Mouse (Mus musculus) myocyte (in vitro differentiated cells): ENCODE measurements at regions not wholly inside any gene's neighbourhood (a gene's known extent, or its start where the extent isn't known, plus 50 kb on each side); places are given as distances from the start of the nearest gene placed in this dataset.

Experiments
- H3K27me3 ChIP-seq: one replicate; pipeline ENCODE4 v1.6.1; 2011; ENCODE audit not compliant: control insufficient read depth, insufficient read depth, insufficient read length
- H3K36me3 ChIP-seq: one replicate; pipeline ENCODE4 v1.6.1; 2011; ENCODE audit not compliant: control insufficient read depth, insufficient read depth
- H3K4me2 ChIP-seq: one replicate; pipeline ENCODE4 v1.6.1; 2011; ENCODE audit warnings: low read depth, control low read depth
- H3K4me3 ChIP-seq: one replicate; pipeline ENCODE4 v1.5.1; 2011; ENCODE audit warnings: mild to moderate bottlenecking, control low read depth, moderate library complexity
- H3K79me2 ChIP-seq: one replicate; pipeline ENCODE4 v1.6.1; 2011; ENCODE audit not compliant: control insufficient read depth, insufficient read depth
- H3ac ChIP-seq: one replicate; pipeline ENCODE4 v1.6.1; 2011; ENCODE audit not compliant: control insufficient read depth, insufficient read length
- CEBPB ChIP-seq: IDR thresholded peaks from 2 replicates; pipeline ENCODE4 v1.6.1; 2011; ENCODE audit warnings: mild to moderate bottlenecking, moderate library complexity; ENCODE audit not compliant: poor library complexity, insufficient read depth, severe bottlenecking
- E2F4 ChIP-seq: IDR thresholded peaks from one replicate; pipeline ENCODE4 v1.6.1; 2011; ENCODE audit warnings: mild to moderate bottlenecking, control low read depth, moderate library complexity; ENCODE audit not compliant: insufficient read depth
- MAX ChIP-seq: IDR thresholded peaks from one replicate; pipeline ENCODE4 v1.6.1; 2011; ENCODE audit warnings: low read depth, mild to moderate bottlenecking, control low read depth
- MYOD1 ChIP-seq, 3 experiments: IDR thresholded peaks; one replicate each; pipeline ENCODE4 v1.6.1; 2011; ENCODE audit warnings: control low read depth in 2 of 3, low read depth in 2 of 3, mild to moderate bottlenecking in 2 of 3, moderate library complexity in 1 of 3; ENCODE audit not compliant: insufficient read length in 2 of 3, control insufficient read depth in 1 of 3
- MYOG ChIP-seq, 3 experiments: IDR thresholded peaks; one replicate each; pipeline ENCODE4 v1.6.1; 2011; ENCODE audit warnings: control low read depth in 2 of 3, low read depth in 2 of 3, mild to moderate bottlenecking in 2 of 3; ENCODE audit not compliant: insufficient read length in 2 of 3, control insufficient read depth in 1 of 3, insufficient read depth in 1 of 3
- POLR2A ChIP-seq: IDR thresholded peaks from one replicate; pipeline ENCODE4 v1.6.1; 2011; ENCODE audit warnings: low read depth, mild to moderate bottlenecking, control low read depth, moderate library complexity; ENCODE audit not compliant: insufficient read length
- POLR2AphosphoS2 ChIP-seq: IDR thresholded peaks from one replicate; pipeline ENCODE4 v1.6.1; 2011; ENCODE audit warnings: low read depth, control low read depth; ENCODE audit not compliant: insufficient read length
- REST ChIP-seq: IDR thresholded peaks from one replicate; pipeline ENCODE4 v1.6.1; 2011; ENCODE audit warnings: mild to moderate bottlenecking, control low read depth, moderate library complexity; ENCODE audit not compliant: insufficient read depth, insufficient read length
- SRF ChIP-seq: IDR thresholded peaks from one replicate; pipeline ENCODE4 v1.6.1; 2011; ENCODE audit warnings: low read depth; ENCODE audit not compliant: control insufficient read depth, insufficient read length
- TCF12 ChIP-seq: IDR thresholded peaks from one replicate; pipeline ENCODE4 v1.6.1; 2011; ENCODE audit warnings: mild to moderate bottlenecking, control low read depth; ENCODE audit not compliant: poor library complexity, insufficient read depth, severe bottlenecking
- TCF3 ChIP-seq: IDR thresholded peaks from one replicate; pipeline ENCODE4 v1.6.1; 2011; ENCODE audit warnings: low read depth, control low read depth; ENCODE audit not compliant: insufficient read length
- USF1 ChIP-seq: IDR thresholded peaks from one replicate; pipeline ENCODE4 v1.6.1; 2011; ENCODE audit warnings: low read depth, mild to moderate bottlenecking, control low read depth, moderate library complexity

DNA sequence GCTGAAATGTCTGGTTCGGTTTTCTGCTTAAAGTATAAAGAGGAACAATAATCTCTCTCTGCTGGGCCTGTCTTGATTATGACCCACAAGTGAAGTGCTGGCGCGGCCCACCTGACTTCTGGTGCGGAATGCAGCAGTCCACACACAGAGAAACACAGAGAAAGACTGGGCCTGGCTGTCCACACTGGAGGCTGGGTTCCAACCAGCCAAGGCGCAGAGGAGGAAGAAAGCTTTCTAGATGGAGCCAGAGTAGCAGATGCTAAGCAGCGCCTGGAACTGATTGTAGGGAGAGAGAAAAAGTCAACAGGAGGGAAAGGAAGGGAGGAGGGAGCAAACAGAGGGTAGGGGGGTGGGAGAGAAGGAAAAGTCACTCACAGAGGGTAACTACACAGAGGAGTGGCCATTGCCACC, 208.4 kb upstream of the Serp2 start:
- Histone ChIP-seq H3K36me3 (no peaks in the 10 kb centered on the region), H3K4me2 (no peak overlapping the region), H3ac (no peak overlapping the region), H3K27me3 (no peaks in the 10 kb centered on the region), H3K4me3 (no peak overlapping the region), H3K79me2 (no peaks in the 10 kb centered on the region)
- TF ChIP-seq POLR2A, result no peak
- no peak for TF ChIP-seq MYOG (IDR thresholded peaks at IDR 0.05; ENCODE audit: control insufficient read depth in 1 of 3, insufficient read depth in 1 of 3, insufficient read length in 2 of 3, low read depth in 2 of 3)
- TF ChIP-seq SRF, result no peak
- TF ChIP-seq POLR2AphosphoS2, result no peak
- TF ChIP-seq MAX, result no peak
- no peak for TF ChIP-seq TCF3

DNA sequence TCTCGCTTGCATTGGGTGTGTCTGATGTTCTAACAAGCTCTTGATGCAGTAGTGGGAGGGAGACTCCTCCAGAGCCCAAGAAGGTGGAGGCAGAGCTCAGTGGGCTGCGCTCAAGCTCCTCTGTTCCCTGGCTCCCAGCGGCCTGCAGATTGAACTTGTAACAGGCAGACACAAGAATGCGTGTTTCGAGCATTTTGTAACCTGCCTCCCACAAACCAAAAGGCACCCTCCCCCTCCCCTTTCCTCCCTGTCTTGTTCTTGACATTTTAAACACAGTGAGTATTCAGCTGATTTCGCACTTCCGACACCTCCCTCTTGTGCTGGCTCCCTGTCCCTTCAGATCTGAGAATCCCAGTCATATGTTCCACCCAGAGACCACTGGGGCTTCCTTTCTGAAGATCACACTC, 207.7 kb upstream of the Serp2 start:
- H3K4me3 ChIP-seq, result no peak overlapping the region
- no peaks in the 10 kb centered on the region for H3K27me3 ChIP-seq
- no peak overlapping the region for H3K4me2 ChIP-seq
- TF ChIP-seq TCF12, result no peak
- no peak for TF ChIP-seq REST
- TF ChIP-seq POLR2AphosphoS2, result no peak
- no peak for TF ChIP-seq E2F4
- TF ChIP-seq MYOG (IDR thresholded peaks at IDR 0.05; ENCODE audit: control insufficient read depth in 1 of 3, insufficient read depth in 1 of 3, insufficient read length in 2 of 3, low read depth in 2 of 3), result no peak
- no peak for TF ChIP-seq SRF
- TF ChIP-seq MYOD1 (IDR thresholded peaks at IDR 0.05; ENCODE audit: control insufficient read depth in 1 of 3, insufficient read length in 2 of 3, low read depth in 2 of 3), result no peak
- H3K79me2 ChIP-seq, result no peaks in the 10 kb centered on the region
- H3K36me3 ChIP-seq, result no peaks in the 10 kb centered on the region
- no peak overlapping the region for H3ac ChIP-seq

DNA sequence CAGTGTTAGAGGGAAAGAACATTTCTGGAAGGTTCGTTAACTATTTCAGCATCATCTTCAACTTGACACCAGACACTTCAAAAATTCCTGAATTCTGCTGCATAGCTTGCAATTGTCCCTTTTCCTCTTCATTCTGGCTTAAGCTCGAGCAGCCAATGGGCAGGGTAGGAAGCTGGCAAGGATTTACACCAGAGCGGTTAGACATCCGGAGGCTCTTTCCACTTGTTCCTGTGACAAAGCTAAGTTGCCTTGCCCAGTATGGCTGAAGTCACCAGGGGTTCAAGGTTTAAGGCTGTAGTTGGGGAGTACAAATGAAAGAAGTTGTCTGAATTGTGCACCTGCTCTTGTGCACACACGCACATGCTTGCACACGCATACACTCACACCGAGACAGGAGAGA, 206.8 kb upstream of the Serp2 start:
- H3K4me3 ChIP-seq, result no peak overlapping the region
- no peaks in the 10 kb centered on the region for H3K79me2 ChIP-seq
- no peak overlapping the region for H3K4me2 ChIP-seq
- no peaks in the 10 kb centered on the region for H3K36me3 ChIP-seq
- no peak overlapping the region for H3ac ChIP-seq
- no peak for TF ChIP-seq E2F4
- no peak for TF ChIP-seq TCF3
- TF ChIP-seq MYOD1 (IDR thresholded peaks at IDR 0.05; ENCODE audit: control insufficient read depth in 1 of 3, insufficient read length in 2 of 3, low read depth in 2 of 3), result no peak
- TF ChIP-seq POLR2AphosphoS2, result no peak
- TF ChIP-seq POLR2A, result no peak
- TF ChIP-seq USF1, result no peak
- no peak for TF ChIP-seq TCF12
- no peak for TF ChIP-seq CEBPB
- TF ChIP-seq REST, result no peak
- no peak for TF ChIP-seq MYOG (IDR thresholded peaks at IDR 0.05; ENCODE audit: control insufficient read depth in 1 of 3, insufficient read depth in 1 of 3, insufficient read length in 2 of 3, low read depth in 2 of 3)
- no peak for TF ChIP-seq MAX
- no peaks in the 10 kb centered on the region for H3K27me3 ChIP-seq

DNA sequence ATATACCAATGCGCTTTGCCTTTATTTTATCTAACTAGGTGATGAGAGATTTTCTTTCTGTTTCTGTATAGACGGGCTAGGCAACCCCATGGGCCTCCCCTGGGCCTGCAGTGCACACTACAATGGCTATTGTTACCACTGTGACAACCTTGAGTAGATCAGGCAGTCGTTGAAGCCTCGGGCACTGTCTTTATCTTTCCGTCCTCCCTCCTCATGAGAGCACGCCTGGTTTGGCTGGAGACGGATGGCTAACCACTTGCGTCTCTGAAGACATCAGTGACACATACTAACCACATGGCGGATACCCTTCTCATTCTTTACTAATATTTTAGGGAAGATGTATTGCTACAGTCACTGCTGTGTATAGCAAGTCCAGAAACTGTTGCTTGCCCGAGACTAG, 206.1 kb upstream of the Serp2 start:
- no peaks in the 10 kb centered on the region for H3K27me3 ChIP-seq
- H3K36me3 ChIP-seq, result no peaks in the 10 kb centered on the region
- TF ChIP-seq E2F4, result no peak
- TF ChIP-seq POLR2A, result no peak
- TF ChIP-seq MYOD1 (IDR thresholded peaks at IDR 0.05; ENCODE audit: control insufficient read depth in 1 of 3, insufficient read length in 2 of 3, low read depth in 2 of 3), result no peak
- TF ChIP-seq SRF, result no peak
- no peak for TF ChIP-seq POLR2AphosphoS2
- TF ChIP-seq REST, result no peak
- no peaks in the 10 kb centered on the region for H3K79me2 ChIP-seq
- H3K4me3 ChIP-seq, result no peak overlapping the region
- H3ac ChIP-seq, result no peak overlapping the region
- H3K4me2 ChIP-seq, result no peak overlapping the region

DNA sequence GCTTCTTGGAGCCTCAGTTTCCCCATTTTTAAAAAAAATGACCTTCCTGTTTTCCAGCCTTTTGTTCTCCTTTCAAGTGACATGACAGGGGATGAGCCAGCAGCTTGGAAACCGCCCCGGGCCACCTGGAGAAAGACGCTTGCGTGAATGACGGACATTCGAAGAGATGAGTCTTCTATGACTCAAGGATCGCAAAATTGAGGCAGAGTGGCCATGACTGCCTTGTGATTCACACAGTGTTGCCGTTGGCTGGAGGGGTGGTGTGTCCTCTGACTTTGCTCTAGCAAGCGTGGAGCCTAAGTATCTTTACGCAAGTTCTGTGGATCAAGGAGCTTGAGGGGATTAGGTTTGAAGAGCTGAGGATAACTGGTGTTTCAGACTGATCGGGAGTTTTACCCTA, 205.0 kb upstream of the Serp2 start:
- peak overlapping the region; percentile 22 for H3K4me2 ChIP-seq
- TF ChIP-seq TCF3, result no peak
- no peak for TF ChIP-seq REST
- no peaks in the 10 kb centered on the region for H3K79me2 ChIP-seq
- H3K36me3 ChIP-seq, result no peaks in the 10 kb centered on the region
- no peak overlapping the region for H3ac ChIP-seq
- H3K27me3 ChIP-seq, result no peaks in the 10 kb centered on the region
- H3K4me3 ChIP-seq, result no peak overlapping the region

DNA sequence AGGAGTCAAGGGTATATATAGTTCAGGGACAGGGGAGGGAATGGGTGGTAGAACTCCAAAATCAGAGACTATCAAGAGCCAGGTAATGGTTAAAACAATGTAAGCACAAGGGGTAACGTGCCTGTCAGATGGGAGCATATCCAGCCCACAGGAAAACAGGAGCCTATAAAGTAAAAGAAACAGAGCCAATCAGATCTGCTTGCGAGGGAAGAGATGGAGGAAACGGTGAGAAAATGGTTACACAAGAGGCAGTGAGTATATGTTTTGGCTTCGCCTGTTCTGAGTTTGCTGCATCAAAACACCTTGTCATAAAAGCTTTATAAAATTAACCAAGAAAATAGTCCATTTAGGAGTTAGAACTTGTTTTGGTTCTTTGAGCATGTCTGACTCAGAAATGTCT, 204.6 kb upstream of the Serp2 start:
- H3ac ChIP-seq, result no peak overlapping the region
- H3K36me3 ChIP-seq, result no peaks in the 10 kb centered on the region
- H3K79me2 ChIP-seq, result no peaks in the 10 kb centered on the region
- no peaks in the 10 kb centered on the region for H3K27me3 ChIP-seq
- no peak overlapping the region for H3K4me3 ChIP-seq
- TF ChIP-seq MAX, result no peak
- no peak for TF ChIP-seq POLR2AphosphoS2
- no peak for TF ChIP-seq MYOG (IDR thresholded peaks at IDR 0.05; ENCODE audit: control insufficient read depth in 1 of 3, insufficient read depth in 1 of 3, insufficient read length in 2 of 3, low read depth in 2 of 3)
- TF ChIP-seq CEBPB, result no peak
- TF ChIP-seq USF1, result no peak
- TF ChIP-seq TCF12, result no peak
- no peak for TF ChIP-seq TCF3
- no peak for TF ChIP-seq SRF
- no peak for TF ChIP-seq REST
- no peak for TF ChIP-seq POLR2A
- no peak for TF ChIP-seq E2F4
- no peak for TF ChIP-seq MYOD1 (IDR thresholded peaks at IDR 0.05; ENCODE audit: control insufficient read depth in 1 of 3, insufficient read length in 2 of 3, low read depth in 2 of 3)
- no peak overlapping the region for H3K4me2 ChIP-seq
